Mouse (Mus musculus): ENCODE measurements at regions not wholly inside any gene's neighbourhood (a gene's known extent, or its start where the extent isn't known, plus 50 kb on each side); places are given as distances from the start of the nearest gene placed in this dataset.
"Not testable (repeated sequence)": the region's sequence is repeated elsewhere in the genome, so short reads cannot be mapped to it uniquely, and the experiment has no call there.

DNA sequence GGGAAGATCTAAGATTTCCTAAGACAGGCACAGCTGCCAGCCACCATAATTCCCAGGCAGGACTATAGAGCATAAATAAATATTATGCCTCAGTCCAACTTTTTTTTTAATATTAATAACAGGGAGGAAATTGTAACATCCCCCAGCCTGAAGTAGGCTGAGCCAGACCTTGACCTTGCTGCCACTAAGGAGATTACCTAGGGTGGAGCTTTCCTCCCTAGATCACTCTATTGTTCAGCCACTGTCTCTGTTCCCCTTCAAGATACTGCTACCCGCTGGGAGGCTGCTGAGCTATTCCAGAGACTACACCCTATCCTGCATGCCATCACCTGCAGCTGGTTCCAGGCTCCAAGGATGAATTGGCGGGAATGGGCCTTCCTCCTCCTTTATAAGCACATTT is 437.4 kb downstream of the Sh2d4b start:
- DNase-seq: not testable (repeated sequence)

DNA sequence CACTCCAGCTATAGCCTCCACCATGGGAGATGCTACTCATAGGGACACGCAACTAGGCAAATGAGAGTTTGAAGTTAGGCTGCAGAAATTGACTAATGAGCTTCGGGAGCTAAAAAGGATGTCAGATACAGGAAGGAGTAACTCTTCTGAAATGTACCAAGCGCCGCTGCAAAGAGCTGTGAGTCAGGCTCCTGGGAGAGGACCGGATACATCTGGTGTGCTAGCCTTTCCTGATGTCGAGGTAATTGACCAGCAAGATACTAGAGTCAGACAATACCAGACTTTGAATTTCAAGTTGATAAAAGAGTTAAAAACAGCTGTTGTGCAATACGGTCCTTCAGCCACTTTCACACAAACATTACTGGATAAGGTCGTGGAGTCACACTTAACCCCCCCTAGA is 442.2 kb downstream of the Sh2d4b start:
- peak; percentile 23 to 51 for DNase-seq

DNA sequence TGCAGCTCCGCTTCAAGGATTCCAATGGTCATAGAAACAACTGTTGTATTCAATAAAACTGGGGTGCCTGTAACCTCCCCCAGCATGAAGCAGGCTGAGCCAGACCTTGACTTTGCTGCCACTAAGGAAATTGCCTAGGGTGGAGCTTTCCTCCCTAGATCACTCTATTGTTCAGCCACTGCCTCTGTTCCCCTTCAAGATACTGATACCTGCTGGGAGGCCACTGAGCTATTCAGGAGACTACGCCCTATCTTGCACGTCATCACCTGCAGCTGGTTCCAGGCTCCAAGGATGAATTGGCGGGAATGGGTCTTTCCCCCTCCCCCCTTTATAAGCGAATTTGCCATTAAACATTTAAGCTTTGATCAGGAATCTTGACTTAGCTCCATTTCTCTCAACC is 443.5 kb downstream of the Sh2d4b start:
- not testable (repeated sequence) for DNase-seq

Data from kidney, postnatal 36 days (tissue).